Mouse (Mus musculus) ES-CJ7 (cell line): ENCODE measurements at regions not wholly inside any gene's neighbourhood (a gene's known extent, or its start where the extent isn't known, plus 50 kb on each side); places are given as distances from the start of the nearest gene placed in this dataset.

Experiments
- DNase-seq: peaks from one replicate; pipeline ENCODE4 v3.0.0; 2011; ENCODE audit warnings: low read depth, low spot score

- DNase-seq, result no peak
These were observed 568.6 kb upstream of the B3galt2 start for GRCm38 (mm10) chr1:143071781-143072382.

DNA sequence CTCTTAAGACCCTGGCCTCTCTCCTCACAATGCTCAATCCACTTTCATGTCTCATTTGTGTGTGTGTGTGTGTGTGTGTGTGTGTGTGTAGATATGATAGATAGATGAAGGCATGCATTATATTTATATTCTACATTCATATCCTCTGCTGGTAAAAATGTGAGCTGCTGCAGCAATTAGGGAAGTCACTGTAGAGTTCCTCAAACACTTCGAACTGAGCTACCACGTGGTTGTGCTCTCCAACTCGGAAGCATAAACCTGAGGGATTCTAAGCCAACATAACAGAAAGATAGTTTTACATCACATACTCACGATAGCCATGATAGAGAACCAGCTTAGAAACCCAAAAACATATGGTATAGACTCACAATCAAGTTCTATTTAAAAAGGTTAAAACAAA, 565.5 kb upstream of the B3galt2 start:
- no peak for DNase-seq

GRCm38 (mm10) chr1:143080441-143080840, 560.0 kb upstream of the B3galt2 start:
- DNase-seq, result no peak

- no peak for DNase-seq
These were observed 543.6 kb upstream of the B3galt2 start for GRCm38 (mm10) chr1:143096904-143097303.

- DNase-seq, result no peak
These were observed 542.2 kb upstream of the B3galt2 start for GRCm38 (mm10) chr1:143098307-143098706.

DNA sequence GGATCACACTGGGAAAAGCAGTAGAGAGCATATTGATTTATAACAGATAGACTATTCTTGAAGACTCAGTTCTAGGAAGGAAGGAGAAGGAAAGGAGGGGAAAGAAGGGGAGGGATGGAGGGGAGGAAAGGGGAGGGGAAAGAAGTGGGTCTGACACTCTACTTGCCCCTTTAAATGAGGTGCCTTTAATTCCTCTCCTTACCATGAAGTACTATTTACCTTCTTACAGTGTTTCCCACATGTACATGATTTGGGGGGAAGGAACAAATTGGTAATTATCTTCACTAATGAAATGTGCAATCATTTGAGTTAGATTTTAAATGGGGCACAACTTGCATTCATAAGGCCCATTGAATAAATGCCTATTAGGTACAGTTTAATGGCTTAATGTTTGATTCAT, 518.3 kb upstream of the B3galt2 start:
- no peak for DNase-seq

GRCm38 (mm10) chr1:143130257-143130656, 510.2 kb upstream of the B3galt2 start:
- DNase-seq, result no peak

DNA sequence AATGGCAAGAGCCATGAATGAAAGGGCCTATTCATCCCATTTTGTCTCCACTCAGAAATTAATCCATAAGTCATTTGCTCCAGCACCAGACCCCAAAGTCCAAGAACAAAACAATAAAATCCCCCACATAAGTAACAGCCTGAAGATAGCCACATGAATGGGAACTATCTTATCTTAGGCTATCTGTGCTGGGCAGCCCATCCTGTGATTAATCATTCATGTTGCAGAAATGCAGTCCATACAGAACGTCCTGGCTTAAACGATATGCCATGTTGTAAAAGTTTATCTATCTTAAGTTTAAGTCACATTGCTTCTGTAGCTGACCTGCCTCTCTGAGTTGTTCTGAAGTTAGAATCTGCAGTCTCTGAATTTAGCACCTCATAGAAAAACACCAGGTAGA, 507.7 kb upstream of the B3galt2 start:
- DNase-seq, result no peak

- DNase-seq, result no peak
These were observed 495.1 kb upstream of the B3galt2 start for GRCm38 (mm10) chr1:143145111-143145984.

DNA sequence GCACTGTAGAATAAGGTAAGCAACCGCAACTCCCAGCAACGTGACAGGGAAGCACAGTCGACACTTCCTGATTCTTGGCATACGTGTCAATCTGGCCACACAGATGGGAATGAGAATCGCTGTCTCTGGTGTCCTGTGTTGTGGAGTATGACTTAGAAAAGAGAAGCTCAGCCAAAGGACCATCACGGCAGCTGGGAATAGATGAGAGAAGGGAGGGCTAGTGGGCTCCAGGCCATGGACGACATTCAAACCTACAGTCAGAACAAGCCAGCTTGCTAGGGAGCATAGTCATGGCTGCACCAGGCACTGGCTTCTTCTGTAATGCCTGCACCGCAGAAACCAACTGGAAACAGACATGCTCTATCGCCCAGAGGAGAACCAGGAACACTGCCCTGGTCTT, 469.2 kb upstream of the B3galt2 start:
- no peak for DNase-seq

DNA sequence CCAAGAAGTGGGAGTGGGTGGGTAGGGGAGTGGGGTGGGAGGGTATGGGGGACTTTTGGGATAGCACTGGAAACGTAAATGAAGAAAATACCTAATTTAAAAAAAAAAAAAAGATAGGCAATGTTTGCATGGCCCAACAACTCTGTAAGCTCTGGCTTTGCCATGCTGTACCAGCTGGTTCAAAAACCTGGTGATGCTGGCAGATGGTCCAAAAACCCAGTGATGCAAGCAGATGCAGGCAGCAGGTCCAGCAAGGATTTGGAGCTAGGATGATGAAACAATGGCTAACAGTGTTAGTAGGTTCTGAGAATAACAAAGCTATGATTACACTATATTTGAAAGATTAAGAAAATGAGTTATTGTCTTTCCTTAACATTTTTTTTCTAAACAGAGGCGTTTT, 466.6 kb upstream of the B3galt2 start:
- DNase-seq, result no peak

GRCm38 (mm10) chr1:143192167-143192793, 448.2 kb upstream of the B3galt2 start:
- no peak for DNase-seq

DNA sequence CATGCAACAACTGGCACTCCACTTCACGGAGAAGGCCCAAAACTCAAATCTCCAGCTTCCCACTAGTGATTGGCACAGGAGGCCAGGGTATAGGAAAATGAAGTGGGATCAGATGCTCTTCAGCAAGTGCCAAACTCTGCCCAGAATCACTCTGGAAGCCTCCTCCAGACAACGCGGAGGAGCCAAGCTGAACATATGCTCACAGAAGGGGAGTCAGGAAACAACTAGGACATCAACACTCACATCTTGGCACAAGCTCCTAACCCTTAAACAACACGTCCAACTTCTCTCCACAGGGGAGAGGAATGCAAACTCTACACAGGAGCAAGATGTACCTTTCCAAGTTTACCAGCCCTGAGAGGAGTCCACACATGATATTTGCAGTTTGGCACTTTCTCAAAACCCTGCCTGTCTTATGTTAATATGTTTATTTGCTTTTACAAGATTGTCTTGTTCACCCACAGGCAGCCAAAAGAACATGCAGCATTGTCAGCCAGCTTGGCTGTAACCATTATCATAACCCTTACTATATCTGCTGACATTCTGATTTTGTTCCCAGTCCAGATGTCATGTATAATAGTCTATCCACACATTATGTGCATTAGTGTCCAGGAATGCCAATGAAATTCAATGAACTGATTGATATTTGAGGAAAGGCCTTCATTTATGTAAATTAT, 440.1 kb upstream of the B3galt2 start:
- no peak for DNase-seq

- DNase-seq, result no peak
These were observed 439.5 kb upstream of the B3galt2 start for GRCm38 (mm10) chr1:143200971-143201370.

DNA sequence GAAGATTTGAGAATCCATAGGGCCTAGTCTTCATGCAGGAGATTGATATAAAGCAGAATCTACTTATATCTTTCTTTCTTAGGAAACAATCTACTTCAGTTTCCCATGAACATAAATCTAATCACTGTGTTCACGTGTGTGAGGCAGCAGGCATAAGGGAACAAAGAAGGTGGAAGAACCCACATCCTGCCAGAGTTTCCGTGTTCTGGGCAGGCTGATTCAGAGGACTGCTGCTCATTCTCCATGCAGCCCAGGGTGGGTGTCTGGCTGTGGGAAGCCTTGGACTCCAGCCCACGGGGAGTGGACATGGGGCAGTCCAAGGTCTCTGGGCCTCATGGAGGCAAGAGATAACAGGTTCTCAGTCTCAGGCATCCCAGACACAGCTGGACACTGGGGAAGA, 438.3 kb upstream of the B3galt2 start:
- DNase-seq, result no peak

- no peak for DNase-seq
These were observed 436.4 kb upstream of the B3galt2 start for GRCm38 (mm10) chr1:143204070-143204469.

- DNase-seq, result no peak
These were observed 433.5 kb upstream of the B3galt2 start for GRCm38 (mm10) chr1:143206995-143207394.

DNA sequence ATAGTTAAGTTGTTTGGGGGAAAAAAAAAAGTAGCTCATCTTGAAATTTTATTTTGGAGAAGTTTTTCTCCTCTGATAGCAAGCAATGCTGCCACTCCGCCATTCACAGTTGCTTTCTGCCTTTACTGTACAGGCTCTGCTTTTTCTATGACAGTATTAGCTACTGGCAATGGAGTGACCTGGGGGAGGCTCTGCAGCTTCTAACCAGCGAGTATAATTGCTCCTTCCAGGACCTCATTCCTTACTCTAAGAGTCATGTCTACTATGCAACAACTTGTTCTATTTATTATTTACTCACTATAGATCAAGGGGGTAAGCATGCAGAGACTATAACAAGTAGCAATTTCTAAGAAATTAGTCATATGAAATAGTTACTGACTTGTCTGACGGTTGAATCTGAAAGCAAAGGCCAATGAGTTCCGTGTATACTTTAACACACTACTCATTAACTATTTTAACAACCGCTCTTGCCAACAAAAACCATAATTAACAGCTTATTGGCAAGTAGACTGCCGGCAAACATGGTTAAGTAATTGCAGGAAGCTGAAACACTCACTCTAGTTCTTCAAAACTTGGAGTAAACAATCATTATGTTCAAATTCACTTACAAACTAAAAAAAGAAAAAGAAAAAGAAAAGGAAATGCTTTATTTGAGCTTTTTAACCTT, 432.9 kb upstream of the B3galt2 start:
- DNase-seq, result no peak

- DNase-seq, result peak; percentile 63
These were observed 423.1 kb upstream of the B3galt2 start for GRCm38 (mm10) chr1:143217401-143217800.

- no peak for DNase-seq
These were observed 408.5 kb upstream of the B3galt2 start for GRCm38 (mm10) chr1:143231969-143232368.

DNA sequence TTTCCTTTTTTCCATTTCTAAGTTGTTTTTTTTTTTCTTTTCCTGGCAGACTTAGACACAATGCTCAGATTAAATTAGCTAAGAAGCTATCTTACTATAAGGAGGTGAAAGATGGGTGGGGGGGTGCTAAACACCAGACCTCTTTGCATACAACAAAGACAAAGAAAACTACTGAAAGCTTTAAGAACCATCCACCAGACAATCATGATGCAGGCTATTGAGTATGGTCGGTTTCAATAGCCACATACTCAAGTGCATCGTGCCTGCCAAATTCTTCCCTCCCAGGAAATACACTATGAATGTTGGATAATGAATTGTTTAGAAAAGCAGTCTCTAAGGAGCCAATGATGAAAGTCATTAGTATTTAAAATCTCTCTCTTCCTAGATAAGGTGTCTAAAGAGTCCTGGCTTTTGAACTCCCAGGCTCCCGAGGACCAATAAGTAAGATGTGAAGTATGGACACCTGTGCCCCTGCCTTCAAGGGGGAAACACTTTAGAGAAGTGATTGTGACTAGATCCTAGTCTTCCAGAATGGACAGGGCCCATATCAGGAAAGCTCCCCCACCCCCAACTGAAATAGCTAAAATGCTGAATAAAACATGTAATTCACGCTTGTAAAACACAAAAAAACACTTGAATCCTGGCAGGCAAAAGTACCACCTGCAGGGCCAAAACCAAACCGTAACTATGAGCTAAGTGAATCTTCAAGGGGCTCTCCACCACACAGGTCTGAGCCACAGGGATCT, 381.8 kb upstream of the B3galt2 start:
- no peak for DNase-seq
